Mouse (Mus musculus) intestine, postnatal 0 days (tissue): ENCODE measurements around the gene Med11. TPM values are rescaled to one million over a fixed set of nuclear protein-coding genes. Genes with fewer than 3 reads are reported as not detected.
"Not testable (repeated sequence)": the region's sequence is repeated elsewhere in the genome, so short reads cannot be mapped to it uniquely, and the experiment has no call there.

Experiments
- ATAC-seq: fragments of 200-750 bp; cut with Nextera tagmentation; 2 replicates; pipeline ENCODE4 v1.8.0; 2017; ENCODE audit warnings: mild to moderate bottlenecking, moderate TSS enrichment, moderate library complexity
- H3K27ac ChIP-seq: fragments of 300-500 bp; sonication (generic); 2 replicates; pipeline ENCODE4 v1.5.1; 2014; ENCODE audit warnings: mild to moderate bottlenecking, low read depth, low read length, moderate library complexity
- H3K27me3 ChIP-seq: fragments of 300-500 bp; sonication (generic); replicated peaks from 2 replicates; pipeline ENCODE4 v1.6.1; 2014; ENCODE audit warnings: low read length, mixed read lengths; ENCODE audit not compliant: control insufficient read depth, insufficient read depth
- H3K36me3 ChIP-seq: fragments of 300-500 bp; sonication (generic); 2 replicates; pipeline ENCODE4 v1.6.1; 2014; ENCODE audit warnings: mild to moderate bottlenecking, moderate library complexity; ENCODE audit not compliant: control insufficient read depth, insufficient read depth
- H3K4me1 ChIP-seq: fragments of 300-500 bp; sonication (generic); replicated peaks from 2 replicates; pipeline ENCODE4 v1.6.1; 2014; ENCODE audit warnings: antibody characterized with exemption, low read length, mixed read lengths; ENCODE audit not compliant: control insufficient read depth, insufficient read depth
- H3K4me2 ChIP-seq: fragments of 300-500 bp; sonication (generic); replicated peaks from 2 replicates; pipeline ENCODE4 v1.6.1; 2014; ENCODE audit warnings: low read depth, mild to moderate bottlenecking, moderate library complexity
- H3K4me3 ChIP-seq: fragments of 300-500 bp; sonication (generic); 2 replicates; pipeline ENCODE4 v1.5.1; 2014; ENCODE audit warnings: low read depth, low read length
- H3K9ac ChIP-seq: fragments of 300-500 bp; sonication (generic); 2 replicates; pipeline ENCODE4 v1.6.1; 2014; ENCODE audit warnings: mild to moderate bottlenecking, low read depth, low read length
- H3K9me3 ChIP-seq: fragments of 300-500 bp; sonication (generic); 2 replicates; pipeline ENCODE4 v1.6.1; 2016; ENCODE audit warnings: mixed run types; ENCODE audit not compliant: control insufficient read depth
- CTCF ChIP-seq: sonication (generic); IDR thresholded peaks from 2 replicates; pipeline ENCODE4 v1.5.1; 2016; ENCODE audit warnings: low read depth, mild to moderate bottlenecking, control low read depth, antibody characterized with exemption, moderate library complexity
- WGBS: fragments of 180-500 bp; shearing (Covaris S2); extraction: QIAGEN DNeasy Blood & Tissue Kit; methylation state at CpG from one replicate; pipeline ENCODE4 v1.1.7; 2014; 5-methylcytosine and 5-hydroxymethylcytosine counted together
- polyA plus RNA-seq: library from polyadenylated mRNA; unstranded; fragments of >200 nt; fragmentation: Nextera tagmentation; extraction: Ambion mirVana; gene quantifications from 2 replicates; pipeline ENCODE4 v1.2.1, GENCODE M21; 2015

Med11 gene
- polyA plus RNA-seq, 1 experiment from 2014 or later, result 30.7 TPM

GRCm38 (mm10) chr11:70465824-70466223 lies 14.1 kb downstream of the Med11 start:
- peaks cover 14% of the 10 kb centered on the region; the same call in 1 of the 2 replicates for H3K27me3 ChIP-seq
- no peaks in the 10 kb centered on the region for H3K36me3 ChIP-seq
- no peaks in the 10 kb centered on the region for H3K4me1 ChIP-seq
- peak overlapping the region; percentile 19; the same call in 1 of the 2 replicates for H3K4me3 ChIP-seq
- no peak overlapping the region for H3K27ac ChIP-seq
- H3K9me3 ChIP-seq, result no peaks in the 10 kb centered on the region
- TF ChIP-seq CTCF, result no peak
- 16% methylated on average over 23 of the region's 23 CpGs for WGBS
- no peak for ATAC-seq
- H3K4me2 ChIP-seq, result peak overlapping the region; percentile 65
- no peak overlapping the region for H3K9ac ChIP-seq

- peaks cover 8% of the 10 kb centered on the region; the same call in 1 of the 2 replicates for H3K27me3 ChIP-seq
- 63% methylated on average over 5 of the region's 5 CpGs for WGBS
- 0 out of 2 replicates have a peak, but pooled peaks cover 4% of the 10 kb centered on the region for H3K4me1 ChIP-seq
- ATAC-seq, result no peak
- no peak overlapping the region for H3K9ac ChIP-seq
- H3K9me3 ChIP-seq, result no peaks in the 10 kb centered on the region
- H3K4me3 ChIP-seq, result no peak overlapping the region
- TF ChIP-seq CTCF, result no peak
- no peaks in the 10 kb centered on the region for H3K36me3 ChIP-seq
- no peak overlapping the region for H3K4me2 ChIP-seq
- no peak overlapping the region; the same call in 1 of the 2 replicates for H3K27ac ChIP-seq
Observed at GRCm38 (mm10) chr11:70467902-70468619, 16.3 kb downstream of the Med11 start.

GRCm38 (mm10) chr11:70469764-70470163 lies 18.0 kb downstream of the Med11 start:
- H3K9ac ChIP-seq, result no peak overlapping the region
- H3K36me3 ChIP-seq, result no peaks in the 10 kb centered on the region
- peaks cover 4% of the 10 kb centered on the region; the same call in 1 of the 2 replicates for H3K4me1 ChIP-seq
- H3K9me3 ChIP-seq, result no peaks in the 10 kb centered on the region
- no peak overlapping the region for H3K4me2 ChIP-seq
- H3K27me3 ChIP-seq, result peaks cover 8% of the 10 kb centered on the region; the same call in 1 of the 2 replicates
- whole genome bisulfite sequencing, result 93% methylated on average over 3 of the region's 3 CpGs
- ATAC-seq, result no peak
- no peak for TF ChIP-seq CTCF
- no peak overlapping the region for H3K27ac ChIP-seq
- H3K4me3 ChIP-seq, result no peak overlapping the region

- Histone ChIP-seq H3K36me3 (no peaks in the 10 kb centered on the region), H3K9ac (no peak overlapping the region), H3K27ac (no peak overlapping the region), H3K4me1 (peaks cover 9% of the 10 kb centered on the region; the same call in 1 of the 2 replicates), H3K4me3 (no peak overlapping the region), H3K9me3 (no peaks in the 10 kb centered on the region), H3K4me2 (no peak overlapping the region), H3K27me3 (no peaks in the 10 kb centered on the region)
- no peak for TF ChIP-seq CTCF
- ATAC-seq, result no peak
Observed at GRCm38 (mm10) chr11:70472716-70473115, 21.0 kb downstream of the Med11 start.

GRCm38 (mm10) chr11:70473291-70473690 lies 21.6 kb downstream of the Med11 start:
- H3K4me1 ChIP-seq, H3K4me2 ChIP-seq, H3K27ac ChIP-seq, H3K9ac ChIP-seq, H3K4me3 ChIP-seq, H3K36me3 ChIP-seq, H3K9me3 ChIP-seq, H3K27me3 ChIP-seq: not testable (repeated sequence)
- ATAC-seq, result peak; percentile 11; the same call in 1 of the 2 replicates
- 75% methylated on average over 5 of the region's 5 CpGs for WGBS

GRCm38 (mm10) chr11:70474872-70475534 lies 23.3 kb downstream of the Med11 start:
- Histone ChIP-seq H3K4me2 (peak overlapping the region; percentile 35; the same call in 1 of the 2 replicates), H3K27me3 (no peaks in the 10 kb centered on the region), H3K4me1 (peaks cover 9% of the 10 kb centered on the region; the same call in 1 of the 2 replicates), H3K9ac (no peak overlapping the region), H3K9me3 (no peaks in the 10 kb centered on the region), H3K36me3 (no peaks in the 10 kb centered on the region), H3K27ac (peak overlapping the region; percentile 76), H3K4me3 (no peak overlapping the region)
- peak; percentile 81 for ATAC-seq
- WGBS, result 30% methylated on average over 12 of the region's 12 CpGs
- TF ChIP-seq CTCF, result no peak
